Mouse (Mus musculus) lung, embryonic 14.5 days (tissue): ENCODE results near the gene Cct6b. TPM values are rescaled to one million over a fixed set of nuclear protein-coding genes. Genes with fewer than 3 reads are reported as not detected.

Source experiments
- ATAC-seq: fragments of 200-750 bp; cut with Nextera tagmentation; 2 replicates; pipeline ENCODE4 v1.8.0; 2017; ENCODE audit warnings: mild to moderate bottlenecking, moderate TSS enrichment, moderate library complexity; ENCODE audit not compliant: insufficient read depth
- DNase-seq: peaks from one replicate; pipeline ENCODE4 v3.0.0-alpha.2; 2015
- H3K27ac ChIP-seq: fragments of 300-500 bp; sonication (generic); 2 replicates; pipeline ENCODE4 v1.5.1; 2014; ENCODE audit warnings: low read depth, mild to moderate bottlenecking, moderate library complexity
- H3K27me3 ChIP-seq: fragments of 300-500 bp; sonication (generic); 2 replicates; pipeline ENCODE4 v1.6.1; 2014; ENCODE audit warnings: low read length, control low read depth; ENCODE audit not compliant: insufficient read depth
- H3K36me3 ChIP-seq: fragments of 300-500 bp; sonication (generic); 2 replicates; pipeline ENCODE4 v1.6.1; 2014; ENCODE audit warnings: control low read depth; ENCODE audit not compliant: insufficient read depth
- H3K4me1 ChIP-seq: fragments of 300-500 bp; sonication (generic); 2 replicates; pipeline ENCODE4 v1.6.1; 2014; ENCODE audit warnings: antibody characterized with exemption, control low read depth; ENCODE audit not compliant: insufficient read depth
- H3K4me2 ChIP-seq: fragments of 300-500 bp; sonication (generic); 2 replicates; pipeline ENCODE4 v1.6.1; 2014; ENCODE audit warnings: mild to moderate bottlenecking
- H3K4me3 ChIP-seq: fragments of 300-500 bp; sonication (generic); 2 replicates; pipeline ENCODE4 v1.5.1; 2014; ENCODE audit warnings: low read depth, low read length
- H3K9ac ChIP-seq: fragments of 300-500 bp; sonication (generic); 2 replicates; pipeline ENCODE4 v1.6.1; 2014
- H3K9me3 ChIP-seq: fragments of 300-500 bp; sonication (generic); 2 replicates; pipeline ENCODE4 v1.6.1; 2016; ENCODE audit warnings: low read depth, low read length, control low read depth
- CTCF ChIP-seq: IDR thresholded peaks from 2 replicates; pipeline ENCODE4 v1.5.1; 2016; ENCODE audit warnings: antibody characterized with exemption, low read depth
- WGBS: fragments of 180-500 bp; shearing (Covaris S2); extraction: QIAGEN DNeasy Blood & Tissue Kit; methylation state at CpG from one replicate; pipeline ENCODE4 v1.1.7; 2014; 5-methylcytosine and 5-hydroxymethylcytosine counted together
- polyA plus RNA-seq: library from polyadenylated mRNA; unstranded; fragments of >200 nt; fragmentation: Nextera tagmentation; extraction: Ambion mirVana; gene quantifications from 2 replicates; pipeline ENCODE4 v1.2.1, GENCODE M21; 2014

The Cct6b gene
- polyA plus RNA-seq, 1 experiment from 2014 or later, result 0.20 TPM

DNA sequence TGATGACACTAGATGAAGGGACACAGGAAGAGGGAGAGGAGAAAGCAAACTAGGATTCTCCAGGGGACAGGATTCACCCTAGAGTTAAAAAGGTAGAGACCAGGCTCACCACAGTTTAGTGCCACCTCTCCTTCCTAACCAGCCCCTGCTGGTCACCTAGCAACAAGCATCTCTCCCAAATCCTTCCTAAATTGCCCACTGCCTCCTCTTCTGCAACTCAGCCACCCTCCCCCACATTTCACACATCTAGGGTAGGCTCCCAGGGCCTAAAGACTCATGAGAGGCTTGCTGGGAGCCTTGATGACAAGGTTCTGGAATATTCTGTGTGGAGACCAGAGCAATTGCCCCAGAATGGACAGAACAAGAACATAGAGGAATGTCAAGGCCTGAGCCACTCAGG lies 76.5 kb downstream of the Cct6b start:
- TF ChIP-seq CTCF, result no peak
- no peak for DNase-seq
- H3K4me1 ChIP-seq, result no peaks in the 10 kb centered on the region
- no peaks in the 10 kb centered on the region for H3K36me3 ChIP-seq
- no peak for ATAC-seq
- H3K9ac ChIP-seq, result no peak overlapping the region
- no peak overlapping the region for H3K4me2 ChIP-seq
- no peaks in the 10 kb centered on the region for H3K27me3 ChIP-seq
- no peaks in the 10 kb centered on the region for H3K9me3 ChIP-seq
- H3K4me3 ChIP-seq, result no peak overlapping the region
- no peak overlapping the region for H3K27ac ChIP-seq

DNA sequence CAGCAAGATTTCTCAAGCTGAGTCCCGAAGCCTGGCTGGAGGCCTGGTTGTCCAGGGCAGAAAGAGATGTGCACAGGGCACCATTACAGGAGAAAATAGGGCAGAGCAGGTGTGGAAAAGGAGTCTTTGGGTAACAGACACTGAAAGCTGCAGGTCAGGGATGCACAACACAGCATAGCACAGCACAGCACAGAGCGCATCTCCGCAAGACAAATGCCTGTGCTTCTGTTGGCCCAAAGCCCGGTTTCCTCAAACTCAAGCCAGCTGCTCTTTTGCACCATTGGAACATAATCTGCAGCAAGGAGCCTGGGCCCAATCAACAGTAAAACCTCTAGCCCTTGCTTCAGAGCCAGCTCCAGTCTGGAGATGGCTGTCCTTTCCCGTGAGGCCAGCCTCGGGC lies 79.4 kb downstream of the Cct6b start:
- peak; percentile 81; the same call in 1 of the 2 replicates for ATAC-seq
- no peak overlapping the region for H3K9ac ChIP-seq
- no peaks in the 10 kb centered on the region for H3K4me1 ChIP-seq
- WGBS, result 48% methylated on average over 6 of the region's 6 CpGs
- no peak overlapping the region for H3K4me3 ChIP-seq
- TF ChIP-seq CTCF, result no peak
- no peaks in the 10 kb centered on the region for H3K36me3 ChIP-seq
- no peaks in the 10 kb centered on the region for H3K9me3 ChIP-seq
- peak; percentile 88 for DNase-seq
- no peaks in the 10 kb centered on the region for H3K27me3 ChIP-seq
- no peak overlapping the region for H3K27ac ChIP-seq
- H3K4me2 ChIP-seq, result no peak overlapping the region

DNA sequence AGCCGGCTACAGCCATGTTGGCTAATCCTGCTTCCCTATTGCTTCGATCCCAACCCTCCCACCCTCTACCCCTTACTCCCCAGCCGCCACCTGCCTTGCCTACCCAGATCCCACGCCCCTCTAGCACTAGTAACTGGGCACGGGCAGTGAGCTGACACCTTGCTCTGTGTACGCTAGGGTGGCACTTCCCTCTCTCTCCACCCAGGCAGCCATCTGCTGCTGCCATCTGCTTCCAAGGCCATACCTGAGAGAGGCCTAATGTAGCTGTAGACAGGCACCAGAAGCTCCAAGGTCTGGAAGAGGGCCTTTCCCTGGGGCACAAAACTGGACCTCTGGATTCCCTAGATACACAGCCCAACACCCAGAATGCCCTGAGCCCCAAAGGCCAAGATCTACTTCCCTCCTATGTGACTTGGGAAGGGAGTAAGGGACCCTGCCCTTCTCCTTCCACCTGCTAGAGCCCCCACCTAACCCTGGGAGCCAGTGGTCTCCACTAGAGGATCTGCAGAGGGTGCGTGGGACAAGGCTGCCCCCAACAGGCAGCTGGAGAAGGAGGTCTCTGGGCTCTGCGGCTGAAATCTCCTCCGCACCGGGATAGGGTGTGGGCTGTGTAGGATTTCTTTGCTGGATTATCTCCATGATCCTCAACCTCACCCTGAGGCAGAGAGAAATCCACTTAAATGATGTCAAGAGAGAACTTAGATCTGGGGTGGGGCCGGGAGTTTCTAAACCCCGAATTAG lies 80.2 kb downstream of the Cct6b start:
- no peak overlapping the region for H3K27ac ChIP-seq
- H3K4me3 ChIP-seq, result no peak overlapping the region
- WGBS, result 47% methylated on average over 12 of the region's 12 CpGs
- H3K9ac ChIP-seq, result no peak overlapping the region
- H3K4me2 ChIP-seq, result no peak overlapping the region
- ATAC-seq (no peak), DNase-seq (peak; percentile 17)
- H3K4me1 ChIP-seq, result no peaks in the 10 kb centered on the region
- no peaks in the 10 kb centered on the region for H3K9me3 ChIP-seq
- TF ChIP-seq CTCF, result peak; percentile 54
- H3K27me3 ChIP-seq, result no peaks in the 10 kb centered on the region
- H3K36me3 ChIP-seq, result no peaks in the 10 kb centered on the region

DNA sequence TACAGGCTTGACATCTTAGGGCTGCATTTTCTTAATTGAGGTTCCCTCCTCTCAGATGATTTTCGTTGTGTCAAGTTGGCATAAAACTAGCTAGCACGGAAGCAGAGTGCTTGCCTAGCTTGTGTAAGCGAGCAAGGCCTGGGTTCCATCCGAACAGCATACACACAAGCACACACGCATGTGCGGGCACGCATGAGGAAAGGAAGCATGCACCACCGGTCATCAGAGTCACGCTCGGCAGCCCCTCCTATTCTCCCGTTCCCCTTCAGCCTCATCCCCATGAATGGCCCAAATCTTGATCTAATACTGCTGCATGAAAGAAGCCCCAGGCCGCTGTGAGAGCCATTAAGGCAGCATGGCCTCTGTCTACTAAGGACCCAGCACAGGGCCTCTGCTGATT lies 85.6 kb downstream of the Cct6b start:
- H3K27me3 ChIP-seq, result no peaks in the 10 kb centered on the region
- DNase-seq (no peak), ATAC-seq (no peak)
- H3K9me3 ChIP-seq, result no peaks in the 10 kb centered on the region
- no peak overlapping the region for H3K9ac ChIP-seq
- TF ChIP-seq CTCF, result no peak
- no peaks in the 10 kb centered on the region for H3K36me3 ChIP-seq
- H3K4me1 ChIP-seq, result no peaks in the 10 kb centered on the region
- no peak overlapping the region for H3K4me3 ChIP-seq
- WGBS, result 85% methylated on average over 12 of the region's 12 CpGs
- no peak overlapping the region for H3K27ac ChIP-seq
- no peak overlapping the region for H3K4me2 ChIP-seq

Other genes with a start within 250 kb of the Cct6b start
- gene Zfp830, start within 50 bp of the Cct6b start, polyA plus RNA-seq, result 32.2 and 34.5 TPM in 2 replicates
- gene Lig3, start 16.8 kb upstream of the Cct6b start, polyA plus RNA-seq, result 40.8 and 41.0 TPM in 2 replicates
- gene Rffl, start 106.9 kb upstream of the Cct6b start, polyA plus RNA-seq, result 11.7 and 12.3 TPM in 2 replicates
- gene Rad51d, start 126.3 kb upstream of the Cct6b start, polyA plus RNA-seq, result 13.5 and 14.5 TPM in 2 replicates
- gene Fndc8, start 127.8 kb upstream of the Cct6b start, polyA plus RNA-seq, result not detected in 2 replicates
- gene Nle1, start 144.1 kb upstream of the Cct6b start, polyA plus RNA-seq, result 33.0 and 37.4 TPM in 2 replicates
- gene Unc45b, start 146.2 kb upstream of the Cct6b start, polyA plus RNA-seq, result 5.6 and 7.8 TPM in 2 replicates
- gene Slfn5, start 187.0 kb upstream of the Cct6b start, polyA plus RNA-seq, result 1.5 and 1.6 TPM in 2 replicates
- gene Slfn9, start 227.5 kb upstream of the Cct6b start, polyA plus RNA-seq, result 34.4 and 36.1 TPM in 2 replicates